Mouse (Mus musculus) thymus, adult 2 months (tissue): ENCODE results near the gene Rps7. TPM values are rescaled to one million over a fixed set of nuclear protein-coding genes. Genes with fewer than 3 reads are reported as not detected.

Experiments
- DNase-seq: peaks from one replicate; pipeline ENCODE4 v3.0.0; 2021
- H3K27ac ChIP-seq: fragments of 200-500 bp; 2 replicates; pipeline ENCODE4 v1.5.1; 2012; ENCODE audit warnings: low read length, control low read depth; ENCODE audit not compliant: control insufficient read depth, insufficient read depth
- H3K27me3 ChIP-seq: fragments of 200-500 bp; 2 replicates; pipeline ENCODE4 v1.6.1; 2012; ENCODE audit warnings: mild to moderate bottlenecking, low read length, moderate library complexity, mixed read lengths; ENCODE audit not compliant: control insufficient read depth, insufficient read depth
- H3K36me3 ChIP-seq: fragments of 200-500 bp; 2 replicates; pipeline ENCODE4 v1.6.1; 2012; ENCODE audit warnings: mild to moderate bottlenecking, low read length, moderate library complexity; ENCODE audit not compliant: control insufficient read depth, insufficient read depth
- H3K4me1 ChIP-seq: fragments of 200-500 bp; replicated peaks from 2 replicates; pipeline ENCODE4 v1.6.1; 2012; ENCODE audit warnings: low read length; ENCODE audit not compliant: control insufficient read depth, insufficient read depth
- H3K4me3 ChIP-seq: fragments of 200-500 bp; 2 replicates; pipeline ENCODE4 v1.5.1; 2012; ENCODE audit warnings: mild to moderate bottlenecking, low read length, control low read depth, moderate library complexity; ENCODE audit not compliant: control insufficient read depth, insufficient read depth
- CTCF ChIP-seq: fragments of 200-500 bp; IDR thresholded peaks from 2 replicates; pipeline ENCODE4 v1.5.1; 2012; ENCODE audit warnings: mild to moderate bottlenecking, control low read depth, low read length, moderate library complexity, borderline replicate concordance; ENCODE audit not compliant: control insufficient read depth, poor library complexity, insufficient read depth; ENCODE audit errors: extremely low read depth
- POLR2A ChIP-seq: fragments of 200-500 bp; IDR thresholded peaks from 2 replicates; pipeline ENCODE4 v1.6.1; 2012; ENCODE audit warnings: mild to moderate bottlenecking, low read length, control low read depth, moderate library complexity; ENCODE audit not compliant: control insufficient read depth, poor library complexity, insufficient read depth; ENCODE audit errors: extremely low read depth
- WGBS: fragments of 180-500 bp; shearing (Covaris S2); methylation state at CpG from one replicate; pipeline ENCODE4 v1.1.7; 2018; 5-methylcytosine and 5-hydroxymethylcytosine counted together
- polyA plus RNA-seq: library from polyadenylated mRNA; depleted of rRNA; stranded (reverse); fragments of >200 nt; gene quantifications from 2 replicates; pipeline ENCODE4 v1.2.3, GENCODE M21; 2012

Rps7 gene
- polyA plus RNA-seq, 1 experiment: 351 TPM

DNA sequence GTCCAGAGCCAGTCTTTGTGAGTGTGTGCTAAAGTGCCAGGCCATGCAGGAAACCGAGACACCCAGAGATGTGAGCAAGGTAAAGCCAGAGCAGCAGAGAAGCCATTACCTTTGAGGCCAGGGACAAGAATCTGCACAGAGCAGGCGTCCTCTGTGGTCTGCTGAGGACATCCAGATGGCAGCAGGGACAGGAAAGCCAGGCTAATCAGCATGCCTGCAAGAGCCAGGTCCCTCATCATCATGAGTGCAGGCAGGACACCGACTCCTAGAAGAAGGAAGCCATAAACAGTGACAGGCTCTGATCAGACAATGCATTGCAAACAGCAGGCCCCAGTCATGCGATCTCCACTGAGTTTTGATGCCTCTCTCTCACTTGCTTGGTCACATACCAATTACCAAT, 18.5 kb downstream of the Rps7 start:
- H3K4me1 ChIP-seq: no peaks in the 10 kb centered on the region; the same call in 1 of the 2 replicates
- no peak overlapping the region for H3K27ac ChIP-seq
- WGBS: 53% methylated on average over 4 of the region's 4 CpGs
- no peak for TF ChIP-seq CTCF
- TF ChIP-seq POLR2A: no peak
- DNase-seq: no peak
- no peaks in the 10 kb centered on the region for H3K27me3 ChIP-seq
- H3K36me3 ChIP-seq: no peaks in the 10 kb centered on the region
- H3K4me3 ChIP-seq: no peak overlapping the region

GRCm38 (mm10) chr12:28614401-28614800, 21.4 kb downstream of the Rps7 start:
- H3K27ac ChIP-seq: no peak overlapping the region
- WGBS: 79% methylated on average over 7 of the region's 7 CpGs
- H3K27me3 ChIP-seq: no peaks in the 10 kb centered on the region
- no peaks in the 10 kb centered on the region; the same call in 1 of the 2 replicates for H3K4me1 ChIP-seq
- no peak overlapping the region for H3K4me3 ChIP-seq
- TF ChIP-seq CTCF: no peak
- no peak for TF ChIP-seq POLR2A
- no peak for DNase-seq
- H3K36me3 ChIP-seq: no peaks in the 10 kb centered on the region

DNA sequence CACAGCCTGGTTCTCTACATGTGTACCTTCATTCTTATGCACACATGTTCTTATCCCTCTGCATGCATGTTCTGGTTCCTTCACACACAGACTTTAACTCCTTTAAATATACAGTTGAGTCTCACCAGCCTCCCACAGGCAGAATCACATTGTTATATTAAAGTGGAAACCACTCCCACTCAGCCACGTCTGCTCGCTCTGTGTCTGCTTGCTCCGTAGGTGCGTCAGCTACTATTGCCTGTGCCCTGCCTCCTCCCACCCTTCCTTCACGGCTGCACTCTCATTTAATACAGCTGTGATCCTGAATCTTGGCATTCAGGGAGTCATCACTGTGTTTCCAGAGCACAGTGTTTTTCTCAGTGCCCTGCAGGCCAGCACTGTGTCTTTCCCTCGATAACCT, 23.4 kb downstream of the Rps7 start:
- no peaks in the 10 kb centered on the region for H3K27me3 ChIP-seq
- H3K4me1 ChIP-seq: no peaks in the 10 kb centered on the region; the same call in 1 of the 2 replicates
- TF ChIP-seq CTCF (no peak), POLR2A (no peak)
- no peak overlapping the region for H3K4me3 ChIP-seq
- no peaks in the 10 kb centered on the region for H3K36me3 ChIP-seq
- WGBS: 87% methylated on average over 6 of the region's 6 CpGs
- H3K27ac ChIP-seq: no peak overlapping the region
- DNase-seq: no peak

DNA sequence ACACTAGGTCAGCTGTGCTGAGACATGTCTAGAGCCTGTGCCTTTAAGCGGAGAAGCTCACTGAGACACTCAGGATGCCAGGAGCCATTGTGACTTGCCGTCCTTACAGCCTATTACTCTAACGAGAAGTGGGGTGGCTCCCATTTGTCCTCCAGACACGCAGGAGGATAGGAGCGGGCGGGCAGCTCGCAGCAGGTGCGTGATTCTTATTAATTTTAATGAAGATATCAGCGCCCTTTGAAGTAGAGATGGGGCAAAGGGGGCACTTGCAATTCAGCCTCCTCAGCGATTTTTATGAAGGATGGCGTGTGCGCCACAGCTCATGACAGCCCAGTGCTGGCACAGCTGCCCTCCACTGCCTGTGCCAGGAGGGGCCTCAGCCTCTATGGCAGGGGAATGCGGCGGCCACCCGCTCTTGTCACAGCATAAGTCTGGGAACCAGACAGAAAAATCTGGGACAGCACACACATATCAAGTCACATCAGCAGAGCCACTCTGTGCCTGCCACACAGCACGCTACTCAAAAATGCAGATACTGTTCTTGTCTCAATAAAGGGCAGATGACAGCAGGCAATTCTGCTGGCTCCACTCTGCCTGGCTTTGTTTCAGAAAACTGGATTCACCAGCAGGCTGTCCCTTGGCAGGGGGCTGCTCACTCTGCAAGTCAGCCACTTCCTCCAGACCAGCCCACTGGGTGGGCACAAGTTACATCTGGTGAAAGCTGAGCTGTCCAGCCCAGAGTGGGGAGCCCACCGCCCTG, 28.0 kb downstream of the Rps7 start:
- no peaks in the 10 kb centered on the region for H3K27me3 ChIP-seq
- no peak overlapping the region; the same call in 1 of the 2 replicates for H3K27ac ChIP-seq
- no peaks in the 10 kb centered on the region for H3K36me3 ChIP-seq
- no peak overlapping the region for H3K4me3 ChIP-seq
- DNase-seq: no peak
- no peak for TF ChIP-seq POLR2A
- no peak for TF ChIP-seq CTCF
- H3K4me1 ChIP-seq: no peaks in the 10 kb centered on the region
- 77% methylated on average over 17 of the region's 17 CpGs for WGBS

DNA sequence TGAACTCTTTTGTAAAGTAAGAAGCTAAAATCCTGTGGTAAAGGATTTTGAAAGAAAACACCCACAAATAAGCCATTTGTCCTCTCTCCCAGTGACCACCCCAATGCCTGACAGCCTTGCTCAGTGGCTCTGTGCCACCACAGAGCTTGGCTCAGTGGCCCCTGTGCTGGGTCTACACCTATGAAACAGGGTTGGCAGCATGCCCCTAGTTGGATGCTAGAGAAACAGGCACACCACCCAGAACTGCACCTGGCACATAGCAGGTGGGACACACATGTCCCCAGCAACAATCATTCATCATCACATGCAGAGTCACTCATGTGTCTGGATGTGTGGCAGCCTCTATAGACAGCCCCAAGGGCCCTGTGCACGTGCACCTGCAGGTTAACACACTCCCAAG, 32.3 kb downstream of the Rps7 start:
- Histone ChIP-seq H3K4me1 (no peaks in the 10 kb centered on the region), H3K27ac (no peak overlapping the region), H3K27me3 (no peaks in the 10 kb centered on the region), H3K36me3 (no peaks in the 10 kb centered on the region), H3K4me3 (no peak overlapping the region)
- WGBS: 69% methylated on average over 1 of the region's 1 CpGs
- DNase-seq: no peak
- no peak for TF ChIP-seq CTCF
- no peak for TF ChIP-seq POLR2A

DNA sequence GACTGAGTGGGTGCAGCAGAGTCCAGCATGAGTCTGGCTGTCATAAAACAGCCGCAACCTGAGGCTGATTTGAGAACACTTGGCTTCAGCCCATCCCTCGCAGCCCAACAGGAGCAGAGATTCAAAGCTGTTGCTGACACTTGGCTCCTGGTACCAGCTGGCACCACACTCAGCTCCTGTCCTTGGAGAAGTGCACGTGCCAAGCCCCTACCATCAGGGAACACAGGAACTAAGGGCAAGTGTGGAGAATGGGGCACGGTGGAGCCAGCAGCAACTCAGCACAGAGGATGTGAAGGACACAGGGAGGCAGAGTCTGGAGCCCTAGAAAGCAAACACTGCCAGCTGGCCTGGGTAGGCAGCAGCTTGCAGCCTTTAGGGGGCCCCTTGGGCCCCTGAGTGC, 33.5 kb downstream of the Rps7 start:
- WGBS: 42% methylated on average over 4 of the region's 4 CpGs
- no peak overlapping the region for H3K27ac ChIP-seq
- no peaks in the 10 kb centered on the region for H3K4me1 ChIP-seq
- no peaks in the 10 kb centered on the region for H3K36me3 ChIP-seq
- TF ChIP-seq CTCF (no peak), POLR2A (no peak)
- H3K27me3 ChIP-seq: no peaks in the 10 kb centered on the region
- no peak for DNase-seq
- H3K4me3 ChIP-seq: no peak overlapping the region
